Mouse (Mus musculus) stomach, embryonic 15.5 days (tissue): ENCODE measurements around the gene Zfp652. TPM values are rescaled to one million over a fixed set of nuclear protein-coding genes. Genes with fewer than 3 reads are reported as not detected.

Experiments used
- ATAC-seq: fragments of 200-750 bp; cut with Nextera tagmentation; 2 replicates; pipeline ENCODE4 v1.8.0; 2017; ENCODE audit warnings: low read depth, moderate number of reproducible peaks, moderate TSS enrichment; ENCODE audit not compliant: insufficient read depth, low FRiP score
- H3K27ac ChIP-seq: fragments of 300-500 bp; sonication (generic); 2 replicates; pipeline ENCODE4 v1.5.1; 2015; ENCODE audit warnings: mild to moderate bottlenecking, inconsistent platforms
- H3K27me3 ChIP-seq: fragments of 300-500 bp; sonication (generic); replicated peaks from 2 replicates; pipeline ENCODE4 v1.6.1; 2015; ENCODE audit warnings: inconsistent platforms
- H3K36me3 ChIP-seq: fragments of 300-500 bp; sonication (generic); 2 replicates; pipeline ENCODE4 v1.6.1; 2015; ENCODE audit warnings: inconsistent platforms
- H3K4me1 ChIP-seq: fragments of 300-500 bp; sonication (generic); 2 replicates; pipeline ENCODE4 v1.6.1; 2015; ENCODE audit warnings: inconsistent platforms
- H3K4me2 ChIP-seq: fragments of 300-500 bp; sonication (generic); 2 replicates; pipeline ENCODE4 v1.6.1; 2015; ENCODE audit warnings: mild to moderate bottlenecking, inconsistent platforms
- H3K4me3 ChIP-seq: fragments of 300-500 bp; sonication (generic); replicated peaks from 2 replicates; pipeline ENCODE4 v1.5.1; 2015; ENCODE audit warnings: inconsistent platforms
- H3K9ac ChIP-seq: fragments of 300-500 bp; sonication (generic); 2 replicates; pipeline ENCODE4 v1.6.1; 2015; ENCODE audit warnings: inconsistent platforms
- H3K9me3 ChIP-seq: fragments of 300-500 bp; sonication (generic); 2 replicates; pipeline ENCODE4 v1.6.1; 2016; ENCODE audit warnings: inconsistent platforms
- WGBS: fragments of 180-500 bp; shearing (Covaris S2); methylation state at CpG from one replicate; pipeline ENCODE4 v1.1.7; 2015; 5-methylcytosine and 5-hydroxymethylcytosine counted together
- polyA plus RNA-seq: library from polyadenylated mRNA; unstranded; fragments of >200 nt; fragmentation: Nextera tagmentation; extraction: Ambion mirVana; gene quantifications from 2 replicates; pipeline ENCODE4 v1.2.1, GENCODE M21; 2015

Zfp652 gene
- polyA plus RNA-seq, 1 experiment from 2014 or later: 21.7 TPM

GRCm38 (mm10) chr11:95843421-95843950 is 131.0 kb downstream of the Zfp652 start:
- Histone ChIP-seq H3K4me1 (no peaks in the 10 kb centered on the region), H3K27me3 (no peaks in the 10 kb centered on the region; the same call in 1 of the 2 replicates), H3K36me3 (no peaks in the 10 kb centered on the region), H3K4me2 (peak overlapping the region; percentile 28; the same call in 1 of the 2 replicates), H3K9ac (no peak overlapping the region), H3K4me3 (0 out of 2 replicates have a peak overlapping the region, but pooled peaks have one; percentile 5), H3K27ac (no peak overlapping the region), H3K9me3 (no peaks in the 10 kb centered on the region)
- ATAC-seq: no peak
- 49% methylated on average over 6 of the region's 6 CpGs for WGBS

- Histone ChIP-seq H3K9me3 (no peaks in the 10 kb centered on the region), H3K4me2 (no peak overlapping the region), H3K36me3 (no peaks in the 10 kb centered on the region), H3K27ac (no peak overlapping the region), H3K4me1 (no peaks in the 10 kb centered on the region), H3K9ac (no peak overlapping the region), H3K27me3 (no peaks in the 10 kb centered on the region; the same call in 1 of the 2 replicates), H3K4me3 (no peak overlapping the region)
- ATAC-seq: no peak
- WGBS: 73% methylated on average over 4 of the region's 4 CpGs
Measured at GRCm38 (mm10) chr11:95844935-95845334, 132.5 kb downstream of the Zfp652 start.

GRCm38 (mm10) chr11:95850898-95851297 is 138.4 kb downstream of the Zfp652 start:
- no peaks in the 10 kb centered on the region for H3K27me3 ChIP-seq

GRCm38 (mm10) chr11:95853684-95854083 is 141.2 kb downstream of the Zfp652 start:
- Histone ChIP-seq H3K4me3 (no peak overlapping the region), H3K9ac (no peak overlapping the region), H3K4me1 (no peaks in the 10 kb centered on the region), H3K27ac (no peak overlapping the region), H3K36me3 (no peaks in the 10 kb centered on the region), H3K27me3 (no peaks in the 10 kb centered on the region), H3K9me3 (no peaks in the 10 kb centered on the region), H3K4me2 (no peak overlapping the region)
- 54% methylated on average over 5 of the region's 5 CpGs for WGBS
- ATAC-seq: no peak

More at GRCm38 (mm10) chr11:95850898-95851297, 138.4 kb downstream of the Zfp652 start:
- 75% methylated on average over 2 of the region's 2 CpGs for WGBS
- Histone ChIP-seq H3K9ac (no peak overlapping the region), H3K9me3 (no peaks in the 10 kb centered on the region), H3K4me1 (no peaks in the 10 kb centered on the region), H3K4me2 (no peak overlapping the region), H3K27ac (no peak overlapping the region), H3K36me3 (no peaks in the 10 kb centered on the region), H3K4me3 (no peak overlapping the region)
- ATAC-seq: no peak

GRCm38 (mm10) chr11:95857306-95857705 is 144.8 kb downstream of the Zfp652 start:
- Histone ChIP-seq H3K36me3 (no peaks in the 10 kb centered on the region), H3K9ac (no peak overlapping the region), H3K4me2 (no peak overlapping the region), H3K27me3 (no peaks in the 10 kb centered on the region), H3K4me3 (no peak overlapping the region), H3K9me3 (no peaks in the 10 kb centered on the region), H3K4me1 (peaks cover 8% of the 10 kb centered on the region), H3K27ac (no peak overlapping the region)
- ATAC-seq: no peak
- 74% methylated on average over 4 of the region's 4 CpGs for WGBS

- ATAC-seq: no peak
- 18% methylated on average over 21 of the region's 21 CpGs for WGBS
- Histone ChIP-seq H3K36me3 (no peaks in the 10 kb centered on the region), H3K27ac (peak overlapping the region; percentile 97), H3K27me3 (no peaks in the 10 kb centered on the region), H3K9me3 (no peaks in the 10 kb centered on the region), H3K4me3 (peak overlapping the region; percentile 84), H3K4me1 (peaks cover 8% of the 10 kb centered on the region), H3K9ac (peak overlapping the region; percentile 38; the same call in 1 of the 2 replicates), H3K4me2 (peak overlapping the region; percentile 83)
Measured at GRCm38 (mm10) chr11:95857716-95858527, 145.4 kb downstream of the Zfp652 start.

GRCm38 (mm10) chr11:95858528-95859467 is 146.3 kb downstream of the Zfp652 start:
- H3K9me3 ChIP-seq: no peaks in the 10 kb centered on the region
- H3K27ac ChIP-seq: peak overlapping the region; percentile 97
- no peaks in the 10 kb centered on the region for H3K36me3 ChIP-seq
- H3K27me3 ChIP-seq: no peaks in the 10 kb centered on the region
- peak overlapping the region; percentile 84 for H3K4me3 ChIP-seq
- ATAC-seq: peak; percentile 99
- H3K9ac ChIP-seq: peak overlapping the region; percentile 65; the same call in 1 of the 2 replicates
- WGBS: under 1% methylated on average over 58 of the region's 58 CpGs
- peak overlapping the region; percentile 83 for H3K4me2 ChIP-seq
- peaks cover 8% of the 10 kb centered on the region for H3K4me1 ChIP-seq

GRCm38 (mm10) chr11:95859468-95859855 is 147.0 kb downstream of the Zfp652 start:
- Histone ChIP-seq H3K27me3 (no peaks in the 10 kb centered on the region), H3K9me3 (no peaks in the 10 kb centered on the region), H3K27ac (peak overlapping the region; percentile 97), H3K36me3 (no peaks in the 10 kb centered on the region), H3K4me3 (peak overlapping the region; percentile 84), H3K9ac (peak overlapping the region; percentile 65; the same call in 1 of the 2 replicates), H3K4me1 (peaks cover 8% of the 10 kb centered on the region), H3K4me2 (peak overlapping the region; percentile 83)
- ATAC-seq: 0 out of 2 replicates have a peak, but pooled peaks have one; percentile 35
- under 1% methylated on average over 35 of the region's 35 CpGs for WGBS

- Histone ChIP-seq H3K27ac (peak overlapping the region; percentile 97; the same call in 1 of the 2 replicates), H3K4me2 (peak overlapping the region; percentile 83), H3K36me3 (no peaks in the 10 kb centered on the region), H3K4me1 (peaks cover 8% of the 10 kb centered on the region), H3K4me3 (peak overlapping the region; percentile 84), H3K9ac (peak overlapping the region; percentile 65; the same call in 1 of the 2 replicates), H3K9me3 (no peaks in the 10 kb centered on the region), H3K27me3 (no peaks in the 10 kb centered on the region)
- ATAC-seq: no peak
- WGBS: 17% methylated on average over 3 of the region's 3 CpGs
Measured at GRCm38 (mm10) chr11:95860071-95860490, 147.6 kb downstream of the Zfp652 start.

GRCm38 (mm10) chr11:95861397-95861796 is 148.9 kb downstream of the Zfp652 start:
- Histone ChIP-seq H3K4me2 (no peak overlapping the region), H3K9me3 (no peaks in the 10 kb centered on the region), H3K27me3 (no peaks in the 10 kb centered on the region), H3K9ac (no peak overlapping the region), H3K4me3 (no peak overlapping the region), H3K36me3 (no peaks in the 10 kb centered on the region), H3K4me1 (peaks cover 8% of the 10 kb centered on the region), H3K27ac (no peak overlapping the region)
- ATAC-seq: no peak
- 94% methylated on average over 8 of the region's 8 CpGs for WGBS

GRCm38 (mm10) chr11:95869442-95869841 is 157.0 kb downstream of the Zfp652 start:
- H3K36me3 ChIP-seq: no peaks in the 10 kb centered on the region
- no peaks in the 10 kb centered on the region for H3K4me1 ChIP-seq
- H3K27ac ChIP-seq: no peak overlapping the region
- H3K9me3 ChIP-seq: no peaks in the 10 kb centered on the region
- no peak overlapping the region for H3K4me2 ChIP-seq
- H3K4me3 ChIP-seq: no peak overlapping the region
- no peaks in the 10 kb centered on the region for H3K27me3 ChIP-seq
- 70% methylated on average over 4 of the region's 4 CpGs for WGBS
- ATAC-seq: no peak
- H3K9ac ChIP-seq: no peak overlapping the region
